Mouse (Mus musculus): ENCODE data around the gene Ddn.

Ddn gene

DNA sequence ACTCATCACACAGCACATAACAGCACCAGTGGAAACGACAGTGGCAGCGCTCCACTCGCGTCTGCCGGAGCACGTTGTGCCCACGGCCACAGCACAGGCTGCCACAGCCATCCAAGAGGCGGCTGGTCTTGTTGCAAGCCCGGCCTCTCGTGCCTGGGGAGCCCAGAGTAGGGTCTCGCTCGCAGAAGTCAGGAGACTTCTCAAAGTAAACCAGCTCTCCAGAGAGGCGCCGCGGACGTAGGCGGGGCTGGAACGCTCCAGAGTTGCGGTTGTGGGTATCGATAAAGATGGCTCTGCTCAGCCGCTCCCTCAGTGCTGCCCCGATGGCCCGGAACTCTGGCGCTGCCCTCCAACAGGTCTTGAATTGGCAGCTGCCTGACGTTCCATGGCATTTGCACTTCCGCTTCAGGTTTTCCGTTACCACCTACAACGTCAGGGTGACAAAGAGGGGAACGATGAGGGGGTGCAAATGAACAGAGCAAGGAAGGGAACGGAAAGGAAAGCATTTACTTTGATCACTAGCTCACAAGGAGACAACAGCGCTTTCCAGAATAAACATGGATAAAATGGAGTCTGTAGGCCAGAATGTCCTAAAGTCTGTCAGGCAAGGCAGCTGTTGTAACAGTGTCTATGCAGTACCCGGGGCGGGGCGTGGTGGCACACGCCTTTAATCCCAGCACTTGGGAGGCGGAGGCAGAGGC is 36.6 kb downstream of the Ddn start:
- DNase-seq: no peak

DNA sequence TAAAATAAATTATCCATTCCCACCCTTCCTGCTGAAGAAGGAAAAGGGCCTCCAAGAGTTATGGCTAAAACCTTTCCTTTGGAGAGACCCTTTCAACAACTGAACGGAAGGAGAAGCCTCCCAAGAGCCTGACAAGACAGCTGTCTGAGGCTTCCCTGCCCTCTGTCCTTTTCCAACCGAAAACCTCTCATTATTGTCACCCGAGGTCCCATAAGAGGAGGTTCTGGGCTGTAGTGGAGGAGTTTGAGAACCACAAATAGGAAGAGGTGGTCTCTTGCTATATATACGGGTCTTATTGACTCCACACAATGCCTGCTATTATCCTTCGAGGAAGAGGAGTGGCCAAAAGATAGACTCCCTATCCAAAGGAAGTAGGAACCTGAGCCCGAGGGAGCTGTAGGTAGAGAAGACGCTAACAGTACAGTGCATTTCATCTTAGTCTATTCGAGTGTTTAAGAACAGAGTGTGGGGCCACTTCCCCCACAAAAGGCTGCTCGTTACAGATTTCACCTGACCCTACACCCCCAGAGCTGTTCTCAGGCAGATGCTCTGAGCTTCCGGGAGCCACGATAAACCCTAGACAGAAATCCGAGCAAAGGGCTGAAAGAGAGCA is 37.4 kb downstream of the Ddn start:
- no peak for DNase-seq

DNA sequence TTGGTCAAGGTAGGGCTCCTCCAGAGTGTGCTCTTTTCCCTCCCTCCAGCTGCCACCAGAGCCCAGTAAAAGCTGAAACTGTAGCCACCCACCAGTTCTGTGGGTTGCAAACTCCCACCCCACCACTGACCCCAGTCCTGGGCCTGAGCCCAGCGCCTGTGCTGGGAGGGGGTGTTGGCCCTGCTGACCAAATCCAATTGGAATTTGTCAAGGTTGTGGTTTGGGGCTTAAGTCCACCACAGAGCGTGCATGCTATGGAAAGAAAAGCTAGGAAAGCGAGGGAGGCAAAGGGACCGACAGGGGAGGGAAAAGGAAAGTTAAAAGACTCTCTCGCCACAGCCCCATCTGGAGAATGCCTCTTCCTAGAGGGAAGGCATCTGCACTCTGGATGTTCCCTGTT is 41.0 kb downstream of the Ddn start:
- no peak for DNase-seq

DNA sequence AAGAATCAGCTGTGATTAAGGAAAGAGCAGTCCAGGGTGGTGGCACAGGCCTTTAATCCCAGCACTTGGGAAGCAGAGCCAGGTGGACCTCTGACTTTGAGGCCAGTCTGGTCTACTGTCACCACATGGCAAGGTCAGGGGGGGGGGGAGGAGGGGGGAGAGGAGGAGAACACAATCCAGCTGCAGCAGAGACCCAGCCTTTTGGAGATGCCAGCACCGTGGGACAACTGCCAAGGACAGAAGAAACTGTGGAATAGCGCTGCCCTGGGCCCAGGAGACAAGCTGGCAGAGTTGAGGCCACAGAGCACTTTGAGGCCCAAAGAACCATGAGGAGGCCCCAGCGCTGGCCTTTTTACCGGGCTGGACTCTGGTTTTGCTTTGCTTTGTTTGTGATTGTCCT is 43.4 kb downstream of the Ddn start:
- DNase-seq: no peak

DNA sequence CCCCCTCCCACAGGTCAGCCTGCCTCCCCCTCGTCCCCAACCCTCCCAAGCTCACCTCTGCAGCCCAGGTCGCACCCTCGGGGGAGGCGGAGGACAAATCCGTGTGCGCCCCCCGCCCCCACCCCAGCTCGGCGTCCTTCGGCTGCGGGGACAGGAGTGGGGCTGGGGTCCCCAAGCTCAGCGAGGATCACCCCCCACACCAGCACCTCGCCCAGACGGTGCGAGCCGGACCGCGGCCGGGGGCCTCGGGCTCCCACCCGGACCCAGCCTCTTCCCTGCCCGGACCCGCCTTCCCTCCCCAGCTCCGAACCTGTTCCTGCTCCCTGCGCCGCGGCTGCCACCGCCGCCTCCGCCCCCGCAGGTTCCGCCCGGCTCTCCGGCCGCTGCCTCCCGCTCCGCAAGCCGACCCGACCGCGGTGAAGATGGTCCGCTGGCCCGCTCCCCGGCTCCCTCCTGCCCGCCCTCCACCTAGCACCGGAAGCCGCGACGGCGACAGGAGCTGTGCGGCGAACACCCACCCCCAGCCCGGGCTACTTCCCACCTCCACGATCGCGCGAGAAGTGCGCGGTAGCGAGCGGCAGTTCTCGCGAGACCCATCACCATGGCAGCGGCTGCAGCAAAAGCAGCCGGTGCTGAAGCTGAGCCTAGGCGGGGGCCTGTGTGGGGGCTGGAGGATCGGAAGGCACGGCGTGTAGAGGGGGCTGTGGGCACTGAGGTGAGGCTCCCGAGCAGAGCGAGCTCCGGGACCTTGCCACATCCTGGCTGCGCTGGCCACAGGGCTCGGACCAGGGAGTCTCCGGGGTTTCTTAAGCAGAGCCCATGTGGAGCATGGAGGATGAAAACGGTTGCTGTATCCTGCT is 46.4 kb downstream of the Ddn start, which contains the start of gene Arf3:
TSS of gene Arf3 (minus strand) at position 545 of the 860 bp plus-strand sequence.
- peak; percentile 94 to 95 for DNase-seq

DNA sequence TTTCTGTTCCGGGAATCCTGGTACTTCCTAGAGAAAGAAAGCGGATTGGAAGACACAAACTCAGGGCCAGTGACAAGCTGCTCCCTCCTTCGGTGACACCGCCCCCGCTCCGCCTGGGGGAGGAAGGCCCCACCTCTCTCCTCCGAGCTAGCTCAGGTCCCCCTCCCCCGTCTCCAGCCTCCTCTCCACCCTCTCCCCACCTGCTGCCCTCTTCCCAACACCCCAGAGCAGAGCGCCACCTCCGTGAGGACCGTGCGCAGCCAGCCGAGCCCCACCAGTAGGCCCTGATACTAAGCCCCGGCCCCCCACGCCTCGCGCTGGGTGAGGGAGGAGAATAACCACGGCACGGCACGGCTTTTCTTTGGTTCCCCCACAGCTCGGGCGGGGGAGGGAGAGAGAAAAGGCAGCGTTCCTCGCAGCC is 47.1 kb downstream of the Ddn start:
- peak; percentile 72 to 85 for DNase-seq

DNA sequence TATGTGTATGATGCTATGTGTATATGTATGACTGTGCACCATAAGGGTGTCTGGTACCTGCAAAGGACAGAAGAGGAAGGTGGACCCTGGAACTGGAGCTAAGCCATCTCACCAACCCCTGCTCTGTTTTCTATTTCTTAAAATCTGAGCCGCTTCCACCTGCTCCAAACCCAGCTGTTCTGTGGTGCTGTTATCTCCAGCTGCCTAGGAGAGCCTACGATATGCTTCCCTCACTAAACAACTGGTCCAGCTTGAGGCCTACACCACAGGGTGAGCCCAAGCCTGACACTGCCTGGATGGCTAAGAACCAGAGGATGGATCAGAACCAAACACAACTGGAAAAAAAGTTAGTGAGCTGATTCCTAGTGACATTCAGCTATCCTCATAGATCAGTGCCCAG is 55.2 kb downstream of the Ddn start:
- DNase-seq: no peak

All from cerebellum, adult 18-20 months (tissue).